Mouse (Mus musculus) midbrain, embryonic 11.5 days (tissue): Measurements from ENCODE around the gene Commd6. TPM values are rescaled to one million over a fixed set of nuclear protein-coding genes. Genes with fewer than 3 reads are reported as not detected.

Source experiments
- ATAC-seq: fragments of 200-750 bp; cut with Nextera tagmentation; 2 replicates; pipeline ENCODE4 v1.8.0; 2017; ENCODE audit warnings: moderate TSS enrichment, moderate library complexity; ENCODE audit not compliant: low FRiP score
- DNase-seq: peaks from one replicate; pipeline ENCODE4 v3.0.0; 2015; ENCODE audit warnings: low spot score; ENCODE audit errors: missing footprints
- H3K27ac ChIP-seq: fragments of 300-500 bp; sonication (generic); 2 replicates; pipeline ENCODE4 v1.5.1; 2014; ENCODE audit warnings: low read depth, low read length
- H3K27me3 ChIP-seq: fragments of 300-500 bp; sonication (generic); 2 replicates; pipeline ENCODE4 v1.6.1; 2014; ENCODE audit warnings: mild to moderate bottlenecking, low read length, moderate library complexity, mixed read lengths; ENCODE audit not compliant: control insufficient read depth, insufficient read depth
- H3K36me3 ChIP-seq: fragments of 300-500 bp; sonication (generic); 2 replicates; pipeline ENCODE4 v1.6.1; 2014; ENCODE audit warnings: mild to moderate bottlenecking, low read length, moderate library complexity, mixed read lengths; ENCODE audit not compliant: control insufficient read depth, insufficient read depth
- H3K4me1 ChIP-seq: fragments of 300-500 bp; sonication (generic); 2 replicates; pipeline ENCODE4 v1.6.1; 2014; ENCODE audit warnings: low read length; ENCODE audit not compliant: control insufficient read depth, insufficient read depth
- H3K4me2 ChIP-seq: fragments of 300-500 bp; sonication (generic); 2 replicates; pipeline ENCODE4 v1.6.1; 2014; ENCODE audit warnings: mild to moderate bottlenecking, moderate library complexity
- H3K4me3 ChIP-seq: fragments of 300-500 bp; sonication (generic); 2 replicates; pipeline ENCODE4 v1.5.1; 2014; ENCODE audit warnings: low read depth, low read length
- H3K9ac ChIP-seq: fragments of 300-500 bp; sonication (generic); 2 replicates; pipeline ENCODE4 v1.6.1; 2014; ENCODE audit warnings: low read length
- H3K9me3 ChIP-seq: fragments of 300-500 bp; sonication (generic); 2 replicates; pipeline ENCODE4 v1.6.1; 2016; ENCODE audit warnings: low read length; ENCODE audit not compliant: control insufficient read depth
- WGBS: fragments of 180-500 bp; shearing (Covaris S2); extraction: QIAGEN DNeasy Blood & Tissue Kit; methylation state at CpG from one replicate; pipeline ENCODE4 v1.1.7; 2014; 5-methylcytosine and 5-hydroxymethylcytosine counted together
- polyA plus RNA-seq: library from polyadenylated mRNA; unstranded; fragments of >200 nt; fragmentation: Nextera tagmentation; extraction: Ambion mirVana; gene quantifications from 2 replicates; pipeline ENCODE4 v1.2.1, GENCODE M21; 2014

Gene Commd6
- polyA plus RNA-seq, 1 experiment from 2014 or later: 121 TPM

DNA sequence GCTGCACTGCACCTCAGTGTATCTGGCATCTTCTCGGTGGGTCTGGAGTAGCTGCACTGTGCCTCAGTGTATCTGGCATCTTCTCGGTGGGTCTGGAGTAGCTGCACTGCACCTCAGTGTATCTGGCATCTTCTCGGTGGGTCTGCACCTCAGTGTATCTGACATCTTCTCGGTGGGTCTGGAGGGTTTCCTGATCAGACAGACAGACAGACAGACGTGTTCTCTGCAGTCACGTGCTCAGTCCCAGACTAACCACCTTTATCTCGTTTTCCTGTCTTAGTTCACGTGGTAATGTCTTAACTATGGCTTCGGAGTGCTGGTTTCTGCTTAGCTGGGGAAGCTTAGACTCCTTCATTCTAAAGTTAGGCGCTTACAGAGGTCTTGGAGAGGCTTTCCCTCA, 15.8 kb upstream of the Commd6 start:
- ATAC-seq (no peak), DNase-seq (no peak)
- Histone ChIP-seq H3K9me3 (no peaks in the 10 kb centered on the region), H3K4me3 (no peak overlapping the region), H3K4me2 (no peak overlapping the region), H3K4me1 (peaks cover 3% of the 10 kb centered on the region; the same call in 1 of the 2 replicates), H3K27ac (no peak overlapping the region), H3K27me3 (no peaks in the 10 kb centered on the region), H3K9ac (no peak overlapping the region), H3K36me3 (no peaks in the 10 kb centered on the region)
- WGBS: 86% methylated on average over 10 of the region's 10 CpGs

- Histone ChIP-seq H3K9ac (peak overlapping the region; percentile 76), H3K36me3 (no peaks in the 10 kb centered on the region), H3K4me1 (peaks cover 3% of the 10 kb centered on the region; the same call in 1 of the 2 replicates), H3K9me3 (no peaks in the 10 kb centered on the region), H3K27me3 (no peaks in the 10 kb centered on the region), H3K4me3 (peak overlapping the region; percentile 85), H3K27ac (no peak overlapping the region), H3K4me2 (peak overlapping the region; percentile 85)
- 1% methylated on average over 10 of the region's 10 CpGs for WGBS
- DNase-seq: peak; percentile 87
- peak; percentile 10; the same call in 1 of the 2 replicates for ATAC-seq
Observed at GRCm38 (mm10) chr14:101654526-101654909, 14.0 kb upstream of the Commd6 start.

- Histone ChIP-seq H3K4me3 (peak within 1 kb of the TSS; percentile 85), H3K27me3 (no peaks in the 10 kb centered on the region), H3K9me3 (no peaks in the 10 kb centered on the region), H3K4me2 (peak within 1 kb of the TSS; percentile 85), H3K9ac (peak within 1 kb of the TSS; percentile 76), H3K4me1 (peaks cover 3% of the 10 kb centered on the region; the same call in 1 of the 2 replicates), H3K36me3 (no peaks in the 10 kb centered on the region), H3K27ac (peak within 1 kb of the TSS; percentile 15; the same call in 1 of the 2 replicates)
- peak; percentile 95 for ATAC-seq
- under 1% methylated on average over 58 of the region's 81 CpGs for WGBS
- peak; percentile 100 for DNase-seq
Observed at GRCm38 (mm10) chr14:101653581-101654525, 13.4 kb upstream of the Commd6 start, which contains the start of gene Uchl3. Gene Uchl3 (plus strand): TSS chr14:101653967.

GRCm38 (mm10) chr14:101652571-101652970, 12.1 kb upstream of the Commd6 start:
- Histone ChIP-seq H3K9ac (no peak overlapping the region), H3K27ac (no peak overlapping the region), H3K4me3 (no peak overlapping the region), H3K4me2 (no peak overlapping the region), H3K36me3 (no peaks in the 10 kb centered on the region), H3K4me1 (peaks cover 3% of the 10 kb centered on the region; the same call in 1 of the 2 replicates), H3K9me3 (no peaks in the 10 kb centered on the region), H3K27me3 (no peaks in the 10 kb centered on the region)
- DNase-seq: no peak
- 92% methylated on average over 6 of the region's 6 CpGs for WGBS
- ATAC-seq: no peak

- Histone ChIP-seq H3K27me3 (no peaks in the 10 kb centered on the region), H3K4me2 (no peak overlapping the region), H3K36me3 (no peaks in the 10 kb centered on the region), H3K4me3 (no peak overlapping the region), H3K9ac (no peak overlapping the region), H3K9me3 (no peaks in the 10 kb centered on the region), H3K4me1 (peaks cover 3% of the 10 kb centered on the region; the same call in 1 of the 2 replicates), H3K27ac (no peak overlapping the region)
- DNase-seq (no peak), ATAC-seq (no peak)
- 87% methylated on average over 4 of the region's 4 CpGs for WGBS
Observed at GRCm38 (mm10) chr14:101650551-101650950, 10.1 kb upstream of the Commd6 start.

DNA sequence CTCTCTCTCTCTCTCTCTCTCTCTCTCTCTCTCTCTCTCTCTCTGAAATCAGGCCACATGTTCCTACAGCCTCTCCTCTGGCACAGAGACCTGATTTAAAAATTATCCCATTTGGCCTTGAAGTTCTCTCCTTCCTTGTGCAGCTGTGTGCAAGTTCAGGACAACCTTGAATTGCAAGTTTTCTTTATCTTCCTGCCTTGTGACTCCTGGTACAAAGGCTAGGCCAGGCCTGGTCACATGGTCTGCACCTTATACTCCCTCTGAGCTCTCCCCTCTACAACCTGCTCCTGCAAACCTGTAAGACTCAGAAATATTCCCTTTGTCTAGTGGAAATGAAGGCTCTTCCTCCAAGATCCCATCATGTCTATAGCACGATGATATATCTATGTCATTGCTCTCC, 4.5 kb upstream of the Commd6 start:
- H3K9ac ChIP-seq: no peak overlapping the region
- ATAC-seq: no peak
- no peaks in the 10 kb centered on the region for H3K27me3 ChIP-seq
- 80% methylated on average over 1 of the region's 1 CpGs for WGBS
- no peaks in the 10 kb centered on the region for H3K4me1 ChIP-seq
- no peak overlapping the region for H3K4me2 ChIP-seq
- no peak for DNase-seq
- no peaks in the 10 kb centered on the region for H3K36me3 ChIP-seq
- no peak overlapping the region for H3K4me3 ChIP-seq
- no peak overlapping the region for H3K27ac ChIP-seq
- no peaks in the 10 kb centered on the region for H3K9me3 ChIP-seq

DNA sequence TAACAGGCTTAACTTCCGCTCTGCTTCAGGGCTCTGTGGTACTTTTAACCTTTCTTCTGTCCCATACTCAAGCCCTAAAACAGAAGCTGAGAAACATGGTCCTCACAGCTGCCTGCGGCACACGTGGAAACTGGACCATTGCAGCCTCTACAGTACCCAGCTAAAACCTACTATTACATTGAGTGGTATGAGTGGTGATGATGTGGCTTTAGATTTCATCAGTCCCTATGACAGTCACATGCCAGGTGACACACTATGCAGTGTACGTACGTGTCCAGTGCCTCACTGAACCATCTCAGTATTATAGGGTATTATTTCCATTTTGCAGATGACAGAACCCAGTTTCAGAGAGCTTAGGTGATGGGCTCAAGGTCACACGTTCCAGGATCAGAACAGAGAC, 3.1 kb downstream of the Commd6 start:
- Histone ChIP-seq H3K9me3 (no peaks in the 10 kb centered on the region), H3K27ac (no peak overlapping the region), H3K4me2 (no peak overlapping the region), H3K36me3 (peaks cover 4% of the 10 kb centered on the region; the same call in 1 of the 2 replicates), H3K27me3 (no peaks in the 10 kb centered on the region), H3K4me3 (no peak overlapping the region), H3K4me1 (peaks cover 3% of the 10 kb centered on the region; the same call in 1 of the 2 replicates), H3K9ac (no peak overlapping the region)
- whole genome bisulfite sequencing: 90% methylated on average over 6 of the region's 6 CpGs
- DNase-seq: no peak
- no peak for ATAC-seq

DNA sequence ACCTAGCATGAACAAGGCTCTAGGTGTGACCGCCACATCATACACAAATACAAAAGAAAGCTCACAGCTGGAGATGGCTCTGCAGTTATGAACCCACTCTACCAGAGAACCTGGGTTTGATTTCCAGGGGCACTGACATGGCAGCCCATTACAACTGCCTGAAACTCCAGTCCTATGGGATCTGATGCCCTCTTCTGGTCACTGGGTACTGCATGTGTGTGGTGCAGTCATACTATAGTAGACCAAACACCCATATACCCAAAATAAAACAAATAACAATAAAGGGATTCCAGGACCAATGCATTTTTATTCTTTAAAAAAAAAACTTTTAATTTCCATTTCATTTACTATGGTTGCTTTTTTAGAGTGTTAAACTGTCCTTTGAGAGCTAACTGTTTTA, 4.7 kb downstream of the Commd6 start:
- Histone ChIP-seq H3K9me3 (no peaks in the 10 kb centered on the region), H3K27me3 (no peaks in the 10 kb centered on the region), H3K9ac (no peak overlapping the region), H3K4me3 (no peak overlapping the region), H3K4me2 (no peak overlapping the region), H3K36me3 (peaks cover 4% of the 10 kb centered on the region; the same call in 1 of the 2 replicates), H3K27ac (no peak overlapping the region), H3K4me1 (peaks cover 3% of the 10 kb centered on the region; the same call in 1 of the 2 replicates)
- DNase-seq (no peak), ATAC-seq (no peak)
- WGBS: 91% methylated on average over 1 of the region's 1 CpGs

DNA sequence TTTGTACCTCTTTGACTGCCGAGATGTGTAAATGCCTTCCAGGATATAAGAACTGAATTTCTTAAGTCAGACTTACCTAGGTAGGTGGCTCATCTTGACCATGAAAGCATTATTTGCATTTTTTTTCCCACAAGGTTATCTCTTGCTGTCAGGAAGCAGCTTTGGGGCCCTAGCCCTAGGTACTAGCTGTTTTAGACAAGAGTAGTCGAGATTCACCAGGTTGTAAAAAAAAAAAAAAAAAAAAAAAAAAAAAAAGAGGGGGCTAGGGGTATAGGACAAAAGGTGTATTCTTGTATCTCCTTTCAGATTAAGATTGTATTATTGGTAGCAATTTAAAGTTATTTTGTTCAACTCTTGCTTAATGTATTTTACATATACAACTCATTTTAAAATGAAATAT, 9.9 kb downstream of the Commd6 start:
- Histone ChIP-seq H3K9me3 (no peaks in the 10 kb centered on the region), H3K4me2 (no peak overlapping the region), H3K27ac (no peak overlapping the region), H3K36me3 (peaks cover 4% of the 10 kb centered on the region; the same call in 1 of the 2 replicates), H3K4me3 (no peak overlapping the region), H3K4me1 (no peaks in the 10 kb centered on the region), H3K27me3 (no peaks in the 10 kb centered on the region), H3K9ac (no peak overlapping the region)
- WGBS: 88% methylated on average over 2 of the region's 2 CpGs
- no peak for ATAC-seq
- DNase-seq: no peak
